Mouse (Mus musculus): ENCODE results near the gene Acaa1a. TPM values are rescaled to one million over a fixed set of nuclear protein-coding genes. Genes with fewer than 3 reads are reported as not detected.

Gene Acaa1a
- polyA plus RNA-seq (2015; fragmentation: Nextera tagmentation; extraction: Ambion mirVana) = 106 and 110 TPM in 2 replicates

DNA sequence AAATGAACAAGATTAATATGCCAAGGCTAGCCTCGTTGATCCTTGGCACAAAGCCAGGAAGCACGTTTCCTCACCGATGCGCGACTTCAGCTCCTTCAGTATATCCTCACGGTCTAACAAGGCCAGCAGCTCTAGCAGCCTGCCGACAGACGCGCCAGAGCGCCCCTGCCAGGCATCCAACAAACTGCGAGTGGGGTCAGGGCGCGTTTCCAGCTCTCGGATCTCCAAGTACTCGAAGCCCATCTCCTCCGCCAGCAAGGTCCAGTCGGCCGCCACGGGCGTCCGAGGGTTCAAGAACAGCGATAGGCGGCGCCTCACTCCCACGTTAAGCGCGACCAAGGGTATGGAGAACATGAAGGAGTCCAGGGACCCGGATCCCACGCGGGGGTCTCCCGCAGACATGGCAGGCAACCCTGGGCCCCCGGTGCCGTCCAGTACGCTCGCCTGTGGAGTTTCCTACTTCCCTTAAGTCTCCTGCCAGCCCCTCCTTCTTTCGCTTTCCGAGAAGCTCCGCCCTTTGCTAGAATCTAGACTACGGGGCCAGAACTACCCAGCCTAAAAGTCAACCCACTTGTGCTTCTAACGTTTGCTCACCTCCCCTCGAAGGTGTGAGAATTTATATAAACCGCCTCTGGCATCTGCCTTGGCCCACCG lies at the start of gene Acaa1a:
Gene Acaa1a, plus strand, starts transcription at position 119 of the 654 bp plus-strand sequence.
- no peaks in the 10 kb centered on the region for H3K9me3 ChIP-seq
- H3K27ac ChIP-seq = peak within 1 kb of the TSS; percentile 90
- no peak for ATAC-seq (ENCODE audit: low FRiP score)
- WGBS = 1% methylated on average over 43 of the region's 43 CpGs
- peaks cover 30% of the 10 kb centered on the region for H3K27me3 ChIP-seq
- H3K9ac ChIP-seq = peak within 1 kb of the TSS; percentile 66
- H3K4me3 ChIP-seq = peak within 1 kb of the TSS; percentile 77
- H3K36me3 ChIP-seq = peaks cover 16% of the 10 kb centered on the region
- H3K4me2 ChIP-seq = peak within 1 kb of the TSS; percentile 77
- peaks cover 40% of the 10 kb centered on the region for H3K4me1 ChIP-seq (replicated peaks)

DNA sequence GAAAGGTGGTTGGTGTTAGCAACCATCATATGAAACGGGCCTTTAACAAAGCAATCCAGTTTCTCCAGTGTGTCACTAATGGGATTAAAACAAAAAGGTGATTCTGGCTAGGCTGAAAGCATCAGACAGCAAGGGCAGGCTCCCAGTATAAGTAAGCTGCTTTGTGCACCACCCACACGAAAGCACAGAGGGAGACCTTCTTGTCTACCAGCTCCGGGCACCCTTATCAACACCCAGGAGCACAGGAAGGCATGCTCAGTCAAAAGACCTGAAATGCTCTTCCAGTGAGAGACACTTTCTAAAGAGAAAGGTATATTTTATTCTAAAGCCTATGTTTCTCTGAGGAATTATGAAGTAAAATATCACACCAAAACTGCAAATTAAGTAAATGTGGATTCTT lies 48.7 kb upstream of the Acaa1a start:
- Histone ChIP-seq H3K36me3 (peaks cover 22% of the 10 kb centered on the region), H3K9me3 (no peaks in the 10 kb centered on the region), H3K4me3 (no peak overlapping the region), H3K27me3 (no peaks in the 10 kb centered on the region), H3K4me2 (no peak overlapping the region), H3K4me1 (replicated peaks) (no peaks in the 10 kb centered on the region), H3K9ac (no peak overlapping the region), H3K27ac (no peak overlapping the region)
- no peak for ATAC-seq (ENCODE audit: low FRiP score)
- WGBS = 90% methylated on average over 3 of the region's 3 CpGs

DNA sequence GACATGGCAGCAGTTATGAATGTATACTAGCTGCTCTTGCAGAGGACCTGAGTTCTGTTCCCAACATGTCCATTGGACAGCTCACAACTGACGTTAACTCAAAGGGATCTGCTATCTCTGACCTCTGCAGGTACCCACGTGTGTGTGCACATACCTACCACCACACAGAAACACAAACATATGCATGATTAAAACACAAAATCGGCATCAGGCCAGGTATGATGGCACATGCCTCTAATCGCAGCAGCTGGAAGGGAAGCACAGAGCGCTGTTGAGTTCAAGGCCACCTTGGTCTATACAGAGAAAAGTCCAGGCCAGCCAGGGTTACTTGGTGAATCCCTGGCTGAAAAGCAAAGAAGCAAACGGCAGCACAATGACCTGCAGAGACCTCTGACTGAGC lies 41.8 kb upstream of the Acaa1a start:
- H3K9me3 ChIP-seq = no peaks in the 10 kb centered on the region
- H3K4me3 ChIP-seq = no peak overlapping the region
- no peak for ATAC-seq (ENCODE audit: low FRiP score)
- no peak overlapping the region for H3K27ac ChIP-seq
- H3K4me2 ChIP-seq = no peak overlapping the region
- WGBS = 92% methylated on average over 6 of the region's 6 CpGs
- no peaks in the 10 kb centered on the region for H3K27me3 ChIP-seq
- H3K4me1 ChIP-seq (replicated peaks) = no peaks in the 10 kb centered on the region
- no peak overlapping the region for H3K9ac ChIP-seq
- peaks cover 18% of the 10 kb centered on the region for H3K36me3 ChIP-seq

DNA sequence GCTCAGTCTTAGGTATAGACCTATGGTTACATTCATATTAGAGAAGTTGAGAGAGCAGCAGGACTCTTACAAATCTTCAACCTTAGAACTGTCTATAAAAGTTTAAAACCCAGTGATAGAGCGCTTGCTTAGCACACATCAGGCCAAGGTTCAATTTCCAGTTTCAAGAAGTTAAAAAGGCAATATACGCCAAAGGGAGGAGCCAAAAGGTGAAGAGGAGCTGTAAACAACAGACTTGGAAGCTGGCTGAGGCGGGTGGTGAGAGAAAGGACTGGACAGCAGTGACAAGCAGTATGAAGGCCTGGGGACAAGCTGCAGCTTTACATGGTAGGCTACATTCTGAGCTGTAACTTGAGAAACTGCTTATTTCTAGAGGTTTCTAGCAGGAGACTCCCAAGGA lies 40.9 kb upstream of the Acaa1a start:
- peaks cover 18% of the 10 kb centered on the region for H3K36me3 ChIP-seq
- no peak overlapping the region for H3K9ac ChIP-seq
- H3K4me1 ChIP-seq (replicated peaks) = no peaks in the 10 kb centered on the region
- H3K4me2 ChIP-seq = no peak overlapping the region
- H3K27me3 ChIP-seq = no peaks in the 10 kb centered on the region
- no peak overlapping the region for H3K27ac ChIP-seq
- WGBS = 92% methylated on average over 3 of the region's 3 CpGs
- no peak for ATAC-seq (ENCODE audit: low FRiP score)
- no peaks in the 10 kb centered on the region for H3K9me3 ChIP-seq
- no peak overlapping the region for H3K4me3 ChIP-seq

DNA sequence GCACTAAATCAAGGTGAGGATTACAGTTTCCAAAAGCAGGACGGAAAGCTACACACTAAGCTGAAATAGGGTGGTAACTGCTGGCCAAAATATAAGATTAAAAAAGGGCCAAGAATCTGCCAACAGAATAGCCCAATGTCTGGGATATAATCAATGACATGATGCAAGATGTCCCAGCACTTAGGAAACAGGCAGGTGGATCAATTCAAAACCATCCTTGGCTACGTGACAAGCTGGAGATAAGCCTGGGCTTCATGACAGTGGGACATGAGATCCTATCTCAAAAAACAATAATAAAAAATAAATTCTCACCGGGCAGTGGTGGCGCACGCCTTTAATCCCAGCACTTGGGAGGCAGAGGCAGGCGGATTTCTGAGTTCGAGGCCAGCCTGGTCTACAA lies 33.6 kb upstream of the Acaa1a start:
- Histone ChIP-seq H3K4me2 (no peak overlapping the region), H3K36me3 (peaks cover 13% of the 10 kb centered on the region), H3K27me3 (no peaks in the 10 kb centered on the region), H3K4me3 (no peak overlapping the region), H3K27ac (no peak overlapping the region), H3K4me1 (replicated peaks) (no peaks in the 10 kb centered on the region), H3K9me3 (no peaks in the 10 kb centered on the region), H3K9ac (no peak overlapping the region)
- 95% methylated on average over 7 of the region's 7 CpGs for WGBS
- no peak for ATAC-seq (ENCODE audit: low FRiP score)

DNA sequence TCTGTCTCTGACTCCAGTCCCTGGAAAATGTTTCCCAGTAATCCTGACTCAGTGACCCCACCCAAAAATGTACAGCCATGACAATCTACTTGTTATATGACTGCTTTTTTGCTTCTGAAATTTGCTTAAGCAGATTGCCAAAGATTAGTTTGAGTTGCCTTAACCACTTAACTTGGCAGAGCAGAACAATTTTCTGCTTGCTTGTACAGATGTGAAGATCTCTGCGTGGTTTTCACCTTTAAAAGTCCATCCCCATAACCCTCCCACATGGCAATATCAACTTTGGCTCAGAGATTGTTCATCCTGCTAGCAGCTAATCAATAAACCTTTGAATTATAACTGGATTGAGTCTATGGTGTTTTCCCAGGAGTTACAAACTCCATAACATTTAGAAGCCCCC lies 30.4 kb upstream of the Acaa1a start:
- no peak overlapping the region for H3K4me3 ChIP-seq
- H3K9ac ChIP-seq = no peak overlapping the region
- H3K9me3 ChIP-seq = no peaks in the 10 kb centered on the region
- ATAC-seq (ENCODE audit: low FRiP score) = no peak
- H3K36me3 ChIP-seq = no peaks in the 10 kb centered on the region
- no peak overlapping the region for H3K27ac ChIP-seq
- H3K4me2 ChIP-seq = no peak overlapping the region
- 88% methylated on average over 1 of the region's 1 CpGs for WGBS
- H3K4me1 ChIP-seq (replicated peaks) = no peaks in the 10 kb centered on the region
- H3K27me3 ChIP-seq = no peaks in the 10 kb centered on the region

DNA sequence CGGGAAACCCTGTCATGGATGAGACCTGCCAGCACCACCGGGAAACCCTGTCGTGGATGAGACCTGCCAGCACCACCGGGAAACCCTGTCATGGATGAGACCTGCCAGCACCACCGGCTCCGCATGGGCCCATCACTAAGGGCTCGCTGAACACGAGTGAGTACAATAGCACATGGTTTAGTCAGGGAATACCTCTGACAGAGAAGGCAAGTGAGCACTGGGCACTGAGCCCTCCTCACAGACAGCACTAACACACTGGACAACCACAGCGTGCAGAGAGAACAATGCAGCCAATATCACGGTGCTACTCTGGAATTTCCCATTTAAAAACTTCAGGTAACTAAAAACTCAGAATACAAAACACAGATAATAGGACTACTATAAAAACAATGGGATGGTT lies 26.4 kb upstream of the Acaa1a start:
- Histone ChIP-seq H3K9ac (no peak overlapping the region), H3K9me3 (no peaks in the 10 kb centered on the region), H3K36me3 (no peaks in the 10 kb centered on the region), H3K4me1 (replicated peaks) (no peaks in the 10 kb centered on the region), H3K27ac (no peak overlapping the region), H3K4me3 (no peak overlapping the region), H3K27me3 (no peaks in the 10 kb centered on the region), H3K4me2 (no peak overlapping the region)
- ATAC-seq (ENCODE audit: low FRiP score) = no peak
- 79% methylated on average over 10 of the region's 10 CpGs for WGBS

DNA sequence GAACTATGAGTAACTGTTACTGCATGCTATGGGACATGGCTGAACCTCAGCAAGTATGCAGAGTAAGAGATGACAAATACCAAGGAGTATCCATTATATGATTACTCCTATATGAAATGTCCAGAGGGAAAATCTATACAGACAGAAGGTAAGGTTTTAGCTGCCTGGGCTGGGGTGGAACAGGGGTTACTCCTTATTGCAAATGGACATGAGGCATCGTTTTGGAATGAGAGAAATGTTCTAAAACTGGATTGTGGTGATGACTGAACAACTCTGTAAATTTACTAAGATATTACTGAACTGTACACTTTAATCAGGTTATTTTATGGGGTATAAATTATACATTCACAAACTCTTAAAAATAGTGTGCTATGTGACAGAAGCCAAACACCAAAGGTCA lies 20.6 kb upstream of the Acaa1a start:
- H3K9ac ChIP-seq = no peak overlapping the region
- H3K27me3 ChIP-seq = no peaks in the 10 kb centered on the region
- no peaks in the 10 kb centered on the region for H3K9me3 ChIP-seq
- no peak overlapping the region for H3K4me2 ChIP-seq
- ATAC-seq (ENCODE audit: low FRiP score) = no peak
- 96% methylated on average over 1 of the region's 1 CpGs for WGBS
- H3K4me1 ChIP-seq (replicated peaks) = peaks cover 27% of the 10 kb centered on the region
- no peak overlapping the region for H3K27ac ChIP-seq
- H3K36me3 ChIP-seq = no peaks in the 10 kb centered on the region
- H3K4me3 ChIP-seq = no peak overlapping the region

DNA sequence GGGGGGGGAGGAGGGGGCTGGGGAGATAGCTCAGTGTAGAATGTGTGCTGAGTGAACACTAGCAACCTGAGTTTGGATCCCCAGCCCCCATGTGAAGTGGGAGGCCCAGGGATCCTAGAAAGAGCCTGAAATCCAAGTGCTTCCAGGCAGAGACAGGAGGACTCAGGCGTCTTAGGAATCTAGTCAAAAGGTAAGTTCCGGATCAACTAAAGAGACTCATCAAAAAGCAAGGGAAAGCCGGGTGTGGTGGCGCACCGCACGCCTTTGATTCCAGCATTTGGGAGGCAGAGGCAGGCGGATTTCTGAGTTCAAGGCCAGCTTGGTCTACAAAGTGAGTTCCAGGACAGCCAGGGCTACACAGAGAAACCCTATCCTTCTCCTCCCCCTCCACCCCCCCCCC lies 19.0 kb upstream of the Acaa1a start:
- peak overlapping the region; percentile 96 for H3K4me3 ChIP-seq
- peaks cover 27% of the 10 kb centered on the region for H3K4me1 ChIP-seq (replicated peaks)
- 87% methylated on average over 7 of the region's 7 CpGs for WGBS
- H3K9me3 ChIP-seq = no peaks in the 10 kb centered on the region
- ATAC-seq (ENCODE audit: low FRiP score) = no peak
- no peaks in the 10 kb centered on the region for H3K27me3 ChIP-seq
- no peaks in the 10 kb centered on the region for H3K36me3 ChIP-seq
- no peak overlapping the region for H3K27ac ChIP-seq
- no peak overlapping the region for H3K9ac ChIP-seq
- peak overlapping the region; percentile 99 for H3K4me2 ChIP-seq

DNA sequence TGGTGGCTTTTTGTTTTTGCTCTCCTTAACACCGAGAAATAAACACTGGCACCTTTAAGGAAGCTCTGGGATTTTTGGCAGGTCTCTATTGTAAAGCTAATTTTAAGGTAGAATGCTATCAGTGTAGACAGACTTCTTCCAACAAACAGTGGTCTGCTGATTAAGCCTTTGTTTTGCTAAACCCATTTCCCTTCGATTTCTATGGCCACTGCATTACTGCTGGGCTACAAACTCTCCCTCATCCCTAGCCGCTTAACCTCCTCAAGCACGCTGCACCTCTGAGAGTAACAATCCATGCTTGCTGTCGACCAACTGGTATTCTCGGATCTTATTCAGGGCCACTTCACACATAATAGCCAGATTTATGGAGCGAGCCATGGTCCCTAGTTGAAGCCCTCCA lies 18.5 kb upstream of the Acaa1a start:
- Histone ChIP-seq H3K4me1 (replicated peaks) (peaks cover 27% of the 10 kb centered on the region), H3K4me2 (peak overlapping the region; percentile 99), H3K9me3 (no peaks in the 10 kb centered on the region), H3K27ac (no peak overlapping the region), H3K4me3 (peak overlapping the region; percentile 96), H3K36me3 (no peaks in the 10 kb centered on the region), H3K27me3 (no peaks in the 10 kb centered on the region), H3K9ac (peak overlapping the region; percentile 93)
- 16% methylated on average over 7 of the region's 7 CpGs for WGBS
- no peak for ATAC-seq (ENCODE audit: low FRiP score)

DNA sequence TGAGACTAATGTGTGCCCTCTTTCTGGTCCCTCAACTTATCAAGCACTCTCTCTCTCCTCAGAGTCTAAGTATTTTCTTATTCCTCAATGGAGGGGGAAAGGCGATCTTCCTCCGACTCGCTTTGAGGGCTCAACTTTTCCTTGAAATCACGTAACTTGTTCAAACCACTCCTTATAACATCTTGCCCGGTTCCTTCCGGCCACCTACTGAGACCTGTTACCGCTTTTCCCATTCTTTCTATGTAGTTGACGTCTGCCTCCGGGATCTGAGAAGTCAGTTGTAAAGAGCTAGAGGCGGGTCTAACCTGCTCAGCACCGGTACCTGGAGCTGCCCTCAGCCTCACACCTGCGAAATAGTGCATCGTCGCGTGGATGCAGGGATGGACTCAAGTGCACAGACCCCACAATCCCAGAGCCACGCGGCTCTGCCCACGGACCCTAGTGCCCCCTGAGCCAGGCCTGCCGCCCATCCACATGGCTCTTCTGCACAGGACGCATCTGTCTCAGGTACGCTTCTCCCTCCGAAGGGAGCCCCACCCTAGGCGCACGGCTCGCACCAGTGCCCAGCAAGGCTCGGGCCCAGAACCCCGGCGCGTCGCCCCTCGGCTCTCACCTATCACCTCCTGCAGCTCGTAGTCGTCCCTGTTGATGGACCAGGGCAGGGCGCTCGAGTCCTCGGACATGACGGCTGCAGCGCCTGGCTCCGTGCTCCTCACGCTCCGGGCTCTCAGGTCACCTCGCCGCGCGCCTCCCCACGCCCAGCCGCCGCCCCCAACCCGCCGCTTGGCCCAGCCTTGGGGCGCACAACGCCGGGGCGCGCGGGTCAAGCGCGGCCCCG lies 17.9 kb upstream of the Acaa1a start:
- no peaks in the 10 kb centered on the region for H3K36me3 ChIP-seq
- H3K9me3 ChIP-seq = no peaks in the 10 kb centered on the region
- peaks cover 27% of the 10 kb centered on the region for H3K4me1 ChIP-seq (replicated peaks)
- under 1% methylated on average over 59 of the region's 59 CpGs for WGBS
- H3K27ac ChIP-seq = peak overlapping the region; percentile 93
- H3K9ac ChIP-seq = peak overlapping the region; percentile 93
- peak overlapping the region; percentile 99 for H3K4me2 ChIP-seq
- H3K4me3 ChIP-seq = peak overlapping the region; percentile 96
- ATAC-seq (ENCODE audit: low FRiP score) = peak; percentile 29
- H3K27me3 ChIP-seq = no peaks in the 10 kb centered on the region

DNA sequence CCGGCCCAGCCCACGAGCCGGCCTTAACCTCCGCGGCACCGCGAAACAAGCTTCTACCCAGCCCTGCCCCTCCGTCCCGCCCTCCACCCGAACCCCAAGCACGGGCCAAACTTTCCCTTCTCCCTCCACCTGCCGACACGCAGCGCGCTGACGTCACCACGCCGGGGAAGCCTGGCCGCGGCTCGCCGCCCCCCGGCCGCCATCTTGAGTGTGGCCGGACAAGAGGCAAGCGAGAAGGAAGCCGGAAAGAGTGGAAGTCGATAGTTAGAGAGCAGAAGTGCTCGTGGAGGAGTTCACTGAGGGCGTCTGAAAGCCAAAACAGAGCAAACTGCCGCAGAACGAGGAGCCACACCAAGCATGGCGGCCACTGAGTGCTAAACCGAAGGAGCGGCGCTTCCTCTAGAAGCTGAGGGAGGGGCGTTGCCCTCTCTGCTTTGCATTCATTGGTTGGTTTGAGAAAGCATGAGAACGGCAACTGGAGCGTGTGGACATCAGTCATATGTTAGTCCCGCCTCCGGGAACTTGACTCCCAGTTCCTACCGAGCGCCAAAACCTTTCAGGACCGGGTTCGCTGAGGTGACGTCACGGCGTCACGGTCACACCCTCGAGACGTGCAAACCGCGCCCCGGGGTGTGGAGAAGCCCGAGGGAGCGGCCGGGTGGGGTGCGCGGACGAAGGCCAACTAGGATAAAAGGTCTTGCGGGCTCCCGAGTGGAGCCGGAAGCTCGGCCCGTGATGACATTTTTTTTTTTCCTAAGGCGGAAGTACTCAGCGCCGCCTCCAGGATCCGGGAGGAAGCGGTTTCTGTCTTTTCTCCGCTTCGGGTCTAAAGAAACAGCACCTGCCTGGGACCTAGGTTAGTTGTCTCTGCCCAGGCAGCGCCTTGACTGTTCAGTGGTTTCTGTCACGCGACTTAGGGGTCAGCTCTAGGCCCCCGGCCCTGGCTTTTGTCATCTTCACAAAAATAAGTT lies 16.9 kb upstream of the Acaa1a start, which contains the start of gene Oxsr1:
Gene Oxsr1, minus strand, starts transcription at position 139 of the 971 bp plus-strand sequence.
- under 1% methylated on average over 76 of the region's 76 CpGs for WGBS
- peak; percentile 98 for ATAC-seq (ENCODE audit: low FRiP score)
- peak within 1 kb of the TSS; percentile 96 for H3K4me3 ChIP-seq
- H3K9ac ChIP-seq = peak within 1 kb of the TSS; percentile 93
- no peaks in the 10 kb centered on the region for H3K9me3 ChIP-seq
- H3K36me3 ChIP-seq = no peaks in the 10 kb centered on the region
- H3K27me3 ChIP-seq = no peaks in the 10 kb centered on the region
- peak within 1 kb of the TSS; percentile 99 for H3K4me2 ChIP-seq
- peak within 1 kb of the TSS; percentile 93 for H3K27ac ChIP-seq
- peaks cover 27% of the 10 kb centered on the region for H3K4me1 ChIP-seq (replicated peaks)
